Mouse (Mus musculus) c-Kit-positive CD71-positive TER-119-negative erythroid progenitor cells, embryonic 14.5 days (primary cell): ENCODE data around the gene Rab8a.

Experiments
- DNase-seq: peaks from one replicate; pipeline ENCODE4 v3.0.0-alpha.2; 2013; ENCODE audit warnings: low read depth

Gene Rab8a

DNA sequence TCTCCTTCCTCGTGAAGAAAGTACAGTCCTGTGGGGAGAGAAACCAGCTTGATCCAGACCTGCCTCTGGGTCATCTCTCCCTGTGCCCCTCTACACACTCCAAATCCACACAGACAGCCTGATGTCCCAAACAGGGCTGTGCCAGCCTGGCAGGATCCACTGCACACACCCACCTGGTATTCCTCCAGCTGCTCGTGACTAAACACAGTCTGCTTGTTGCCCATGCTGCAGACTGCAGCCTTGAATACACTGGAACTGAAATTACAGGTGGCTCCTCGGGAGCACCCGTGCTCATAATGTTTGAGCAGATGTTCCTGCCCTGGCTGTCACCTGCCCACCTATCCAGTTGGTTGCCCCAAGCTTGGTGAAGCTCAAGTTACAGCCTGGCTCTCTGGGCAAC lies 51.8 kb downstream of the Rab8a start, which contains the start of gene Cib3:
Gene Cib3, minus strand, starts transcription at position 87 of the 400 bp plus-strand sequence.
- no peak for DNase-seq

DNA sequence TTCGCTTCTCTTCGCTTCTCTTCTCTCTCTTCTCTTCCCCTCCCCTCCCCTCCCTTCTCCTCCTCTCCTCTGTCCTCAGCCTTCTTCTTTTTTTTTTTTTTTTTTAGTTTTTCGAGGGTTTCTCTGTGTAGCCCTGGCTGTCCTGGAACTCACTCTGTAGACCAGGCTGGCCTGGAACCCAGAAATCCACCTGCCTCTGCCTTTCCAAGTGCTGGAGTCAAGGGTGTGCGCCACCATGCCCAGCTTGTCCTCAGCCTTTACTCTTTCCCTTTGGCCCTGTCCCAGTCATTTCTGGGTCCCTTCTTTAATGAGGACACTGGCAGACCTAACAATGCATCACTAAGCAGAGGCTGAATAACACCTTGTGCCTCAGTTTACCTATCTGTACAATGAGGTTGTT lies 52.5 kb downstream of the Rab8a start, which contains the start of gene Gm11034:
Gene Gm11034, minus strand, starts transcription at position 101 of the 400 bp plus-strand sequence.
- DNase-seq: no peak

DNA sequence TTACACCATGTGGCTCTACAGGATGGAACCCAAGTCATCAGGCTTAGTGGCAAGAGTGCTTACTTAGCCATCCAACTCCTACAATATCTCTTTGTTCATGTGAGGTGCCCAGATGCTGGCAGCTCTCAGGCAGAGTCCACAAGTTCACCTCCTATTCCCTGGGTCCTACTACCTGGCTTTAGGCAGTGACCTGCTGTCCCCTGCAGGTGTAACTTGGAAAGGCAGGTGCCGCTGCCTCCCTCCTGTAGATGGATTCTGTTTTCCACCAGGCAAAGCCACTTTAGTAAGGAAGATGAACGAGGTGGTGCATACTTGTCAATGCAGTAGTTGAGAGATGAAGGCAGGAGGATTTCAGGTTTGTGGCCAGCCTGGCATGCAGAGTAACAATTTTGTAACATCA lies 54.1 kb downstream of the Rab8a start:
- DNase-seq: no peak

DNA sequence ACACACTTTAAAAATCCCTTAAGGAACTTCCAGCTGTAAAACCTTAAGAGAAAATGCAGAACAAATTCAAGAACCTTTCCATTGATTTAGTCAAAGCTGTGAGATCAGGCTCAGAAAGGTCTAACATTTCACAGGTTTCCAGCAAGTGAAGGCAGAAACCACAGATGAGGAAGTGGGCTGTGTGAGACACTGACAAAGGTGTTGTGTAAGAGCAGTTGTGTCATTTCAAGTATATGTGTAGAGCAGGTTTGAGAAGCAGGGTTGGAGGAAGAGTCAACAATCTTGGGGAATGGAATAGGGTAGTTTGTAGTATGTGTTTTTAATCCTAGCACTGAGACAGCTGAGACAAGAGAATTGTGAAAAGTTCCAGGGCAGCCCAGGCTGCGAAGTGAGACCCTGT lies 54.9 kb downstream of the Rab8a start:
- DNase-seq: no peak

DNA sequence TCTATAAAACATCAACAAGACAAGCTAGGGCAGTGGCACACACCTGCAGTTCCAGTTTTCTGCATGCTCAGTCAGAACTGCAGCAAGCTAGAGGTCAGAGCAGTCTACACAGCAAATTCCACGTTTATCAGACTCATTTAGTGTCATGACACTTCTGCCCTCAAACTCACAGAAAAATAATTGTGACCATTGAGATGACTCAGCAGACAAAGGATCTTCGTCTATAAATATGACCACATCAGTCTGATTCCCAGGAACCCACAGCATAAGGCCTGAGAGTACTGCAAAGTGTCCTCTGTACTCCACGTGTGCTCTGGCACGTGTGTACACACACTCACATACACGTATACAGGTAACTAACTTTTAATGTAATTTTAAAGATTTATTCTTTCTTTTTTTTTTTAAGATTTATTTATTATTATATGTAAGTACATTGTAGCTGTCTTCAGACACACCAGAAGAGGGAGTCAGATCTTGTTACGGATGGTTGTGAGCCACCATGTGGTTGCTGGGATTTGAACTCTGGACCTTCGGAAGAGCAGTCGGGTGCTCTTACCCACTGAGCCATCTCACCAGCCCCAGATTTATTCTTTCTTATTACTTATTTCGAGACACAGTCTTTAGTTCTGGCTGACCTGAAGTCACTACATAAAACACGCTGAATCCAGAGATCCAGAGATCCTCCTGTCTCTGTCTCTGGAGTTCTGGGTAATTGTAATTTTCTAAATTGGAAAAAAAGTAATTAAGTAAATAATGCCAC lies 58.0 kb downstream of the Rab8a start:
- DNase-seq: no peak

DNA sequence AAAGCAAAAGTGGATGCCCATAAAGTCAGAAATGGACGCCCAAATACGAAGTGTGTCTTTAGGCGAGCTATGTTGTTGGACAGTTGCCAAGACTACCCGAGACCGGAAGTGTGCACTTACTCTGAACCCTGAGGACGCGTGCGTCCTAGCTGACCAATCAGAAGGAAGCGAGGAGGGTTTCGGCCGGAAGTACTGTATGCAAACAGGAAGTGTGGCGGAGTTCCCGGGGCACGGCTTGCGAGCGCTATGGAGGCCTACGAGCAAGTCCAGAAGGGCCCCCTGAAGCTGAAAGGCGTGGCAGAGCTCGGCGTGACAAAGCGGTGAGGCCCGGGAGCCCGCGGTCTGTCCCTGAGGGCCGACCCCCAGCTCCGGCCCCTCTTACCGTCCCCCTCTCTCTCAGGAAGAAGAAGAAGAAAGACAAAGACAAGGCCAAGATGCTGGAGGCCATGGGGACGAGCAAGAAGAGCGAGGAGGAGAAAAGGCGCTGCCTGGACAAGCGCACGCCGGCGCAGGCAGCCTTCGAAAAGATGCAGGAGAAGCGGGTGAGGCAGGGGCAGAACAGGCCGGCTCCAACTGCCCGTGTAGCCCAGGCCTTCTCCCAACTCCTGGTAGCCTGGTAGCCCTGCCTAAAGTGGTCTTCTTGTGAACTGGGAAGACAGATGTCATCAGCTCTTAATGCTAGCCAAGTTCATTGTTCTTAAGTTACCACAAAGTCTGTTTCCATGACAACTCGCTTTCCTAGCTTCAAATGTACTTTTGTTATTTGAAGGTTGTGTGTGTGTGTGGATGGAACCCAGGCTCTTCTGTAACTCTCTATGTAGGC lies 58.8 kb downstream of the Rab8a start, which contains the start of gene Fam32a:
Gene Fam32a, plus strand, starts transcription at position 190 of the 823 bp plus-strand sequence.
- DNase-seq: peak; percentile 95

DNA sequence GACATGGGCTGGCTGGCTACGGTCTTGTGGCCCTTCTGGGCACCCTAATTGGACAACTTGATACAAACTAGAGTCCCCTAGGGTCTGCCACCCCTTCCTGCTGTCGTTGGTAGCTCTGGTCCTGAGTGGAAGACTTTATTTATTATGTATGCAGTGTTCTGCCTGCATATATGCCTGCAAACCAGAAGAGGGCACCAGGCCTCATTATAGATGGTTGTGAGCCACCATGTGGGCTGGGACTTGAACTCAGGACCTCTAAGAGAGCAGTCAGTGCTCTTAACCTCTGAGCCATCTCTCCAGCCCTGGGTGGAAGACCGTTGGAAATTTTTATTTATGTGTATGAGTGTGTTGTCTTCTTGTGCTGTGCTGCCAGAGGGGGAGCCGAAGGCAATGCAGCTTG lies 59.8 kb downstream of the Rab8a start:
- no peak for DNase-seq

DNA sequence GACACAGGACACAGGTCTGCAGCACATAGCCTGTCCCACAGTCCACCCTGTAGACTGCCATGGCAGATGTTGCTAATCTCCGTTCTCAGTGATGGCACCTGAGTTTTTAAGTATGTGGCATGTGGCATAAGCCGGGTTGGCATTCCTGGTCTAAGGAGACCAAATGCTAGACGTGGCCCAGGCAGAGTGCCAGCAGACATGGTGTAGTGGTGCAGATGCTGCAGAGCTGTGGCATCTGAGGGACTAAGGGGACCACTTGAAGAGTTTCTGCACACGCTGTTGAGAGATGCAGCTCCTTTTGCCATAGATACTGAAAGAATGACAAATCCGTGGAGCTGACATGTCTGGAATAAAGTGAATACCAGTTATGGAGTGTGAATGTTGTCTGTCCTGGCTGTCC lies 61.7 kb downstream of the Rab8a start:
- DNase-seq: no peak
